Mouse (Mus musculus): ENCODE measurements around the gene Nkiras1. TPM values are rescaled to one million over a fixed set of nuclear protein-coding genes. Genes with fewer than 3 reads are reported as not detected.
A peak's percentile ranks its signal among the peaks of the same experiment; 100 is the strongest.
"Not testable (repeated sequence)": the region's sequence is repeated elsewhere in the genome, so short reads cannot be mapped to it uniquely, and the experiment has no call there.

The Nkiras1 gene
- polyA plus RNA-seq, 1 experiment from 2014 or later, result 43.1 TPM

DNA sequence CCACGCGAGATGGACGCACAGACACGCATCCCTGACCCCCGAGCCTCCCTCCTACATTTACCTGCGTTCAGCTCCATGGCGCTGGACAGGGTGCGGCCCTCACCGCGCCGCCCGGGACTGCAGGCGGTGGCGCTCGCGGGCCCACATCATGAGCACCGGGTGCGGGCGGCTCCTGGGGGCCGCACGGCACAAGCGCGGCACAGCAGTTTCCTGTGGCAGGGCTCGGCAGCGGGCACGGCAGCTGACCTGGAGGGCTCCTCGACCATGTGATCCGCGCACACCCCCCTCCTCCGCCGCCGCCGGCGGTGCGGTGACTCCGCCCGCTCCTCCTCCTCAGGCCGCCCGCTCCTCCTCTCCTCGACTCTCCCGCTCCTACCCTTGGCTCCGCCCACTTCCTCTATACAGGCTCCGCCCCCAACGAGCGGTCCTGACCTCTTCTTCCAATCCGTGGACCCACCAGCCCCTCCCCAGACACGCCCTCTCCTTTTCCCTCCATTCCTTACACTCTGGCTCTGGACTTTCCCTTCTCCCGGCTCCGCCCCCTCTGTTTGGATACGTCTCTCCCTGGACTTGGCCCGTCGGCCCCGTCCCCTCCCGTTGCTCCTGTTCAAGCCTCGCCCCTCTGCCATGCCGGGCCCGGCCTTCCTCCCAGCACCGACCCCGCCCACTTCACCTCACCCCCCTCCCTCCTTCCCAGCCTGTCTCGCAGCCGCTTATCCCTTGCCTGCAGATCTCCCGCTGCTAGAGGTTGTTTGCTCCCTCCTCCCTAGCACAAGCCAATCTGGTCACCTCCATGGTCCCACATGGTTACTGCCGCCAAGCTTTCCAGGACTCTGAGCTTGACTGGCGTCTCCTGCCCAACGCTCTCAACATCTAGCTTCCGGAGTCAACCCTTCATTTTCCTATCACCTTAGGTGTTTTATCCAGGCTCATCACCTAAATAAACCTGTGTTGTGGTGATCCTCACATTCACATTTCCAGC, 31.9 kb upstream of the Nkiras1 start, which contains the start of gene Nr1d2:
Gene Nr1d2, minus strand, starts transcription at position 378 of the 982 bp plus-strand sequence.
- peak; percentile 93 for ATAC-seq (ENCODE audit: low FRiP score)

DNA sequence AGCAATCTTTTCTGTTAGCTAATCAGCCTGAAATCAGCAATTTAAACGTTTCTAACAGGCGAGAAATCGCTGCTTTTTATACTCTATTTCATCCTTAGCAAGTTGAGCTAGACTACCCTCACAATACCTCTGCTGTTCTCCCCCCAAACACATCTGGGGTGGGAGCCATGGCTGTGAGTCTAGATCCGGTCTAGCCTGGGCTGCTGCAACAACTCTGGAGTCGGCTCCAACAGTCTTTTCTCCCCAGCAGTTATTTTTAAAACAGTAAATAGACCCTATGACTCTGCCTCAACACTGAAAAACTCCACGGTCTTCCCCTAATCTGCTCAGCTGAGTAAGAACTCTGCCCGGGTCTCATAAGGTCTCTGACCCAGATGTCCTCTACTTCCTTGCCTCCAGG, 30.8 kb upstream of the Nkiras1 start:
- H3K4me2 ChIP-seq, result no peak overlapping the region
- H3K4me3 ChIP-seq, result no peak overlapping the region
- no peaks in the 10 kb centered on the region for H3K27me3 ChIP-seq
- H3K4me1 ChIP-seq (replicated peaks), result no peaks in the 10 kb centered on the region
- no peaks in the 10 kb centered on the region for H3K9me3 ChIP-seq
- no peaks in the 10 kb centered on the region for H3K36me3 ChIP-seq
- 69% methylated on average over 7 of the region's 7 CpGs for WGBS
- no peak for ATAC-seq (ENCODE audit: low FRiP score)
- no peak overlapping the region for H3K9ac ChIP-seq
- no peak overlapping the region for H3K27ac ChIP-seq

More for the DNA sequence above, 31.9 kb upstream of the Nkiras1 start, which contains the start of gene Nr1d2:
- WGBS, result under 1% methylated on average over 55 of the region's 66 CpGs
- no peaks in the 10 kb centered on the region for H3K9me3 ChIP-seq
- H3K9ac ChIP-seq, result peak within 1 kb of the TSS; percentile 75
- peak within 1 kb of the TSS; percentile 85 for H3K27ac ChIP-seq
- H3K4me2 ChIP-seq, result peak within 1 kb of the TSS; percentile 73
- H3K4me1 ChIP-seq (replicated peaks), result no peaks in the 10 kb centered on the region
- H3K27me3 ChIP-seq, result no peaks in the 10 kb centered on the region
- no peaks in the 10 kb centered on the region for H3K36me3 ChIP-seq
- peak within 1 kb of the TSS; percentile 80 for H3K4me3 ChIP-seq

DNA sequence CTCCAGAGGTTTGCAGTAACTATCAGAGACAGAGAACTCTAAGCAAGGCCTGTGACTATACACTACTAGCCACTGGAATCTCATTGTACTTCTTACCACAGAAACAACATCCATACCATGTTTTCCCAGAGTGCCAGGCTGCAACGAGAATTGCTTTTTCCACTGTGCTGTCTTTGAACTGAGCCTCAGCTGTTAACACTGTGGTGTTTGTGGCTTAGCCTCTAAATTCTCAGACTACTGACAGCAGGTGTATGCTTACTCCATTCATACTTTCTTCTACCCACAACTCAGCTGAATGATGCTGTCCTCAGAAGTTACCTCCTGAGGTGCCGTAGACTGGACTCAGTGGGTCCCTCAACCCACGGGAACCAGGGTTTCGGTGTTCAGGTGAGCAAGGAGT, 29.1 kb upstream of the Nkiras1 start:
- WGBS, result 89% methylated on average over 4 of the region's 4 CpGs
- Histone ChIP-seq H3K9ac (no peak overlapping the region), H3K4me3 (no peak overlapping the region), H3K4me1 (replicated peaks) (no peaks in the 10 kb centered on the region), H3K27ac (no peak overlapping the region), H3K9me3 (no peaks in the 10 kb centered on the region), H3K4me2 (no peak overlapping the region), H3K27me3 (no peaks in the 10 kb centered on the region), H3K36me3 (no peaks in the 10 kb centered on the region)
- no peak for ATAC-seq (ENCODE audit: low FRiP score)

DNA sequence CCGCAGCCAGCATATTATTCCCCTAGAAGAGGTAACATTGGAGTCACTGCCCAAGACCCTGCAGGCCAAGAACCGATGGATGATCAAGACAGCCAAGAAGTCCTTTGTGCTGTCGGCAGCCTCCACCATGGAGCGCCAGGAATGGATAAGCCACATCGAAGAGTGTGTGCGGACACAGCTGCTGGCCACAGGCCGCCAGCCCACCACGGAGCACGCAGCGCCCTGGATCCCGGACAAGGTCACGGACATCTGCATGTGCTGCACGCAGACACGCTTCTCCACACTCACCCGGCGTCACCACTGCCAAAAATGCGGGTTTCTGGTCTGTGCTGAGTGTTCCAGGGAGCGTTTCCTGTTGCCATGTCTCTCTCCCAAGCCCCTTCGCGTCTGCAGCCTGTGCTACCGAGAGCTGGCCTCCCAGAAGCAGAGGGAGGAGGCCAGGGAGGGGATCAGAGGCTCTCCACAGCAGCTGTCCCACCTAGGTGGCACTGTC, 28.3 kb upstream of the Nkiras1 start:
- Histone ChIP-seq H3K9ac (no peak overlapping the region), H3K9me3 (no peaks in the 10 kb centered on the region), H3K36me3 (no peaks in the 10 kb centered on the region), H3K4me2 (no peak overlapping the region), H3K27me3 (no peaks in the 10 kb centered on the region), H3K4me1 (replicated peaks) (no peaks in the 10 kb centered on the region), H3K27ac (no peak overlapping the region), H3K4me3 (no peak overlapping the region)
- WGBS, result 87% methylated on average over 21 of the region's 21 CpGs
- no peak for ATAC-seq (ENCODE audit: low FRiP score)

DNA sequence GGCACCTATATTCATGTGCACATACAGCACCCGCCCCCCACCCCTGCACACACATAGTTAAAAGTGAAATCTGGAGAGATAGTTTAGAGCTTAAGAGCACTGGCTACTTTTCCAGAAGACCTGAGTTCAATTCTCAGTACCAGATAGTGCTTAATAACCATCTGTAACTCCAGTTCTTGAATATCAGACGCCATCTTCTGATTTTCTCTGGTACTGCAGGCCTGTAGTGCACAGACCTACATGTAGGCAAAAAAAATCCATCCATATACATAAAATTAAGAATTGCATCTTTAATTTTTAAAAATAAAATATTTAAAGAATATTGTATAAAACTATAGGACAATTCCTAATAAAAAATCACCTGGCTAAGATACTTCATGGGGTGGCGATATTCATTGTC, 9.7 kb upstream of the Nkiras1 start:
- Histone ChIP-seq H3K9ac (no peak overlapping the region), H3K4me1 (replicated peaks) (peaks cover 4% of the 10 kb centered on the region; the same call in 1 of the 2 replicates), H3K4me2 (no peak overlapping the region), H3K36me3 (peaks cover 25% of the 10 kb centered on the region), H3K27ac (no peak overlapping the region), H3K27me3 (no peaks in the 10 kb centered on the region), H3K4me3 (no peak overlapping the region), H3K9me3 (0 out of 2 replicates have a peak, but pooled peaks cover 5% of the 10 kb centered on the region)
- WGBS, result 89% methylated on average over 3 of the region's 3 CpGs
- no peak for ATAC-seq (ENCODE audit: low FRiP score)

DNA sequence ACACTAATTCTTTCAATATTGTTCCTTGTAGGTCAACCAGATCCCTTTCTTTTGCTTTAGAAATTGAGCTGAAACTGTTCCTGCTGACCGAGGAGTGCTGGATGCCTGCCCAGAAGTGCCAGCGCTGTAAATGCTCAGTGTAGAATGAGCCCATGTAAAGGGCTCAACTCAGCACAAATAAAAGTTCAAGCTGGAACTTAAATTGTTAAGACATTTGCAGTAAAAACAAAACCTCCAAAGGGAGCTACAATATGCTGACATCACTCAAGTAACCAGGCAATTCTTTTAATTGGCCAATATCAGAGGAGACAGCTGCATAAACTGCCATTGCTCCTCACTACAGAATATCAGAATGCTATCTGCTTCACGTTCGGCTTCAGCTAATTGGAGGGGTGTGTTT, 7.5 kb upstream of the Nkiras1 start:
- ATAC-seq (ENCODE audit: low FRiP score), result 0 out of 2 replicates have a peak, but pooled peaks have one; percentile 38

DNA sequence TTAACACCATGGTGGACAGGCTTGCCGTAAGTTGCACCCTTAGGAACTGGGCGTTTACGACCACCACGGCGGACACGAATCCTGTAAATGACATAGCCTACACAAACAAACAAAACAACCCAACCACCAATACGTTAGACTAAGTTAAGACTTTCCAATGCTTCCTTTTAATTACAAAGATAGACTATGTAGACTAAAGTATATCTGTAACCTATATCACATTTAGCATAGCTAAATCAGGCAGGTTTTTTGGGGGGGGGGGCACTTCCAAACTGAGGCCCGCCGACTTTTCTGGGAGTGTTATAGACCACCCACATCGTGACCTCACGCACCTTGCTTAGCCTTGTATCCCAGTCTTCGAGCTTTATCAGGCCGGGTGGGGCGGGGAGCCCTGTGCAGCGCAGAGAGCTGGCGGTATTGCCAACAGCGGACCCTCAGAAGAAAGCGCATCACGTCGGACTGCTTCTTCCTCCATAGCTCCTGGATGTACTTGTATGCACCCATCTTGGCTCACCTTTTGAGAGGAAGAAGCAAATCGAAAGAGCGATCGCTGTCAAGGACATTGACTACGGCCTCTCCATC, 898 bp upstream of the Nkiras1 start:
- WGBS, result under 1% methylated on average over 24 of the region's 24 CpGs
- Histone ChIP-seq H3K4me1 (replicated peaks) (peaks cover 30% of the 10 kb centered on the region), H3K27ac (peak overlapping the region; percentile 89), H3K4me3 (peak overlapping the region; percentile 89), H3K9ac (peak overlapping the region; percentile 98), H3K4me2 (peak overlapping the region; percentile 85), H3K36me3 (peaks cover 22% of the 10 kb centered on the region)
- peak; percentile 3 for ATAC-seq (ENCODE audit: low FRiP score)
- not testable (repeated sequence) for H3K27me3 ChIP-seq, H3K9me3 ChIP-seq

More for the DNA sequence above, 7.5 kb upstream of the Nkiras1 start:
- peaks cover 45% of the 10 kb centered on the region for H3K36me3 ChIP-seq
- no peak overlapping the region for H3K9ac ChIP-seq
- WGBS, result 59% methylated on average over 4 of the region's 4 CpGs
- no peak overlapping the region for H3K4me3 ChIP-seq
- peaks cover 16% of the 10 kb centered on the region for H3K4me1 ChIP-seq (replicated peaks)
- H3K27me3 ChIP-seq, result no peaks in the 10 kb centered on the region
- 0 out of 2 replicates have a peak, but pooled peaks cover 5% of the 10 kb centered on the region for H3K9me3 ChIP-seq
- no peak overlapping the region for H3K27ac ChIP-seq
- no peak overlapping the region for H3K4me2 ChIP-seq

DNA sequence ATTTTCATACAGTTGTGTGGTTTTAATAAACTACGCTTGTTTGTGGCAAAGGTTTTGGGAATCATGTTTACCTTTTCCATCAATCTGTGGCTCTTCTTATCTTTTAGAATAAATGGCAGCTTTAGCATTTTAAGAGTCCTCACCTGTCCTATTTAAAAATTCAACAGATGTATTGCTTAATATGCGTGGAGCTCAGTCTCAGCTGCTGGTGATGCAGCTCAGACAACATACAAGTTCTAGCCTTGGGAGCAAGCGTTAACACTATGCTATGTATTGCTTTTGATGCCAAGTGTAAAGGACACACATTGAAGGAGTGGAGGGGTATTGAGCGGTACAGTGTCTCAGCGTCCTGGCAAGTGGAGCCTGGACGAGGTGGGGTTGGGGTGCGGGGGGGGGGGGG, 730 bp downstream of the Nkiras1 start:
- 7% methylated on average over 6 of the region's 7 CpGs for WGBS
- ATAC-seq (ENCODE audit: low FRiP score), result peak; percentile 9; the same call in 1 of the 2 replicates
- Histone ChIP-seq H3K27ac (no peak overlapping the region), H3K9me3 (no peaks in the 10 kb centered on the region), H3K4me3 (peak overlapping the region; percentile 89), H3K9ac (peak overlapping the region; percentile 81), H3K27me3 (no peaks in the 10 kb centered on the region), H3K4me1 (replicated peaks) (peaks cover 30% of the 10 kb centered on the region), H3K36me3 (peaks cover 24% of the 10 kb centered on the region), H3K4me2 (peak overlapping the region; percentile 66)

DNA sequence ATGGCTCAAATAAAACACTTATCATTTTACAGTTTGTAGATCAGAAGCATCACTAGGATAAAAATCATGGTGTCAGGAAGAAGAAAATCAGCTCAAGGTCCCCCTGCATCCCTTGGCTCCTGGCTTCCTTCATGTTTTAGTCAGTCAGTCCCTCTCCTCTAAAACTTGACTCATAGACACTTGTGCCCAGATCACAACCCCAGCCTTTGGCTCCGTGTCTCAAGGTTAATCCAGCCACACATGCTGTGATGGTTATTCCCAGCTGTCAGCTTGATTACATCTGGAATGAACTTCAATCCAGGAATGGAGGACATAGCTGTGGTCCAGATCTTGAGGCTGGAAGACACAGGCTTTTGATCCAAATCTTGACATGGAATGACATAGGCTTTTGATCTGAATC, 3.6 kb downstream of the Nkiras1 start:
- no peak overlapping the region for H3K4me3 ChIP-seq
- ATAC-seq (ENCODE audit: low FRiP score), result no peak
- peaks cover 32% of the 10 kb centered on the region for H3K36me3 ChIP-seq
- H3K9ac ChIP-seq, result no peak overlapping the region
- no peaks in the 10 kb centered on the region for H3K27me3 ChIP-seq
- H3K27ac ChIP-seq, result no peak overlapping the region
- WGBS, result 82% methylated on average over 1 of the region's 1 CpGs
- H3K9me3 ChIP-seq, result no peaks in the 10 kb centered on the region
- H3K4me1 ChIP-seq (replicated peaks), result peaks cover 11% of the 10 kb centered on the region
- H3K4me2 ChIP-seq, result no peak overlapping the region

DNA sequence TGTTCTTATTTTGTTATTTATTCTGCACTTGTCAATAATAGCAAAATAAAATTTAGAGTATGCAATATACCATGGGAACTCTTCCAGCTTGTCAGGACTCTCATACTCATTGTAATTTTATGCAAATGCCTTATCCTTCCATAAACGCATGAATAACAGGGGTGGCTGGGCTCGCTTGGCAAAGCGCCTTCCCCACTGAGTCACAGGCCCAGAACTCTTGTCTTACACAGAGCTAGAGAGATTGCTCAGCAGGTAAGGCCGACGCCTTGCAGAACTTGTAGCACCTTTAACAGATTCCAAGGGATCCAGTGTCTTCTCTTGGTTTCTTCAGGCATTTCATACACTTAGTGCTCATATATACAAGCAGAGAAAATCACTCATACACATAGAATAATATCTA, 9.4 kb downstream of the Nkiras1 start:
- Histone ChIP-seq H3K27ac (no peak overlapping the region), H3K9me3 (no peaks in the 10 kb centered on the region), H3K27me3 (no peaks in the 10 kb centered on the region), H3K4me3 (no peak overlapping the region), H3K9ac (no peak overlapping the region), H3K4me1 (replicated peaks) (0 out of 2 replicates have a peak, but pooled peaks cover 2% of the 10 kb centered on the region), H3K36me3 (peaks cover 53% of the 10 kb centered on the region), H3K4me2 (no peak overlapping the region)
- ATAC-seq (ENCODE audit: low FRiP score), result no peak
- 74% methylated on average over 5 of the region's 5 CpGs for WGBS

DNA sequence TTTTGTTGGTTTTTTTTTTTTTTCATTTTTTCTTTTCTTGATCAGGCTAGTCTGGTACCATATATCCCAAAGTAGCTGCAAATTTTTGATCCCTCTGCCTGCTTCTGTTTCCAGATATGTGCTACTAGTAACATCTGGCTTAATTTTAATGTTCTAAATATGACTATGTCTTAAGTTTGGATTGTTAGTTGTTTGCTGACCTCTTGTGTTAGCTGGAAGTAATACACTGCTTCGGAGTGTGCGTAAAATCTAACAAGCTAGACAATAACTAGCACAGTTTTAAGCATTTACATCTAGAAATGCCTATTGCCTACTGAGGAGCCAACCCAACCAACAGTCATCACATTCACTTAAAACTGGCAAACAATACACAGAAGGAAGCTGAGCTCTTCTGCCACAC, 13.6 kb downstream of the Nkiras1 start:
- no peak overlapping the region for H3K4me2 ChIP-seq
- peaks cover 20% of the 10 kb centered on the region for H3K36me3 ChIP-seq
- H3K27me3 ChIP-seq, result no peaks in the 10 kb centered on the region
- ATAC-seq (ENCODE audit: low FRiP score), result peak; percentile 36; the same call in 1 of the 2 replicates
- H3K9me3 ChIP-seq, result no peaks in the 10 kb centered on the region
- WGBS, result 86% methylated on average over 2 of the region's 2 CpGs
- H3K4me3 ChIP-seq, result no peak overlapping the region
- H3K27ac ChIP-seq, result no peak overlapping the region
- H3K9ac ChIP-seq, result no peak overlapping the region
- H3K4me1 ChIP-seq (replicated peaks), result 0 out of 2 replicates have a peak, but pooled peaks cover 2% of the 10 kb centered on the region

DNA sequence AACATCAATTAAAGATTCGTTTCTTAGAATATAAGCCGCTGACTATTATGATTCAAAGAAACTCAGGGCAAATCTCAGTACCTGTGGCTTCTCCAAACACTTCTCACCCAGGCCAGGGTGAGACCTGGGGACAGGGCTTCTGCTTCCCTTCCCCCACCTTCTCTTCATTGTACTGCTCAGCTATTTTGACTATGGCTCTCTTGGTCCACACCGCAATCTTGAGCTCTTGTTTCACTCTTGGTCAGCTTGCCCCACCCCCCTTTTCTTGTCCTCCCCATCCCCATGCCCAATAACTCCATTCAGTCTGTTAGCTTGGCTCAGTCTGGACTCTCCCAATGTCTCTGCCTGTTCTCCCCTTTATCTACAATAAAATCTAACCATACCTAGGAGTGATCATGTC, 14.5 kb downstream of the Nkiras1 start:
- H3K4me2 ChIP-seq, result no peak overlapping the region
- no peaks in the 10 kb centered on the region for H3K9me3 ChIP-seq
- peaks cover 14% of the 10 kb centered on the region for H3K36me3 ChIP-seq
- no peak overlapping the region for H3K4me3 ChIP-seq
- H3K27ac ChIP-seq, result no peak overlapping the region
- ATAC-seq (ENCODE audit: low FRiP score), result no peak
- H3K9ac ChIP-seq, result no peak overlapping the region
- H3K4me1 ChIP-seq (replicated peaks), result 0 out of 2 replicates have a peak, but pooled peaks cover under 1% of the 10 kb centered on the region
- H3K27me3 ChIP-seq, result no peaks in the 10 kb centered on the region
- WGBS, result 97% methylated on average over 3 of the region's 3 CpGs
